Mouse (Mus musculus) liver, embryonic 15.5 days (tissue): ENCODE data around the gene Tmem189. TPM values are rescaled to one million over a fixed set of nuclear protein-coding genes. Genes with fewer than 3 reads are reported as not detected.

ENCODE experiments used
- ATAC-seq: fragments of 200-750 bp; cut with Nextera tagmentation; 2 replicates; pipeline ENCODE4 v1.8.0; 2017; ENCODE audit warnings: moderate number of reproducible peaks, mild to moderate bottlenecking, moderate library complexity; ENCODE audit not compliant: insufficient read depth
- H3K27ac ChIP-seq: fragments of 300-500 bp; sonication (generic); replicated peaks from 2 replicates; pipeline ENCODE4 v1.5.1; 2015; ENCODE audit warnings: mild to moderate bottlenecking, inconsistent platforms
- H3K27me3 ChIP-seq: fragments of 300-500 bp; sonication (generic); 2 replicates; pipeline ENCODE4 v1.6.1; 2015; ENCODE audit warnings: mild to moderate bottlenecking, inconsistent platforms
- H3K36me3 ChIP-seq: fragments of 300-500 bp; sonication (generic); replicated peaks from 2 replicates; pipeline ENCODE4 v1.6.1; 2015; ENCODE audit warnings: moderate library complexity, mild to moderate bottlenecking, inconsistent platforms
- H3K4me1 ChIP-seq: fragments of 300-500 bp; sonication (generic); replicated peaks from 2 replicates; pipeline ENCODE4 v1.6.1; 2015; ENCODE audit warnings: inconsistent platforms
- H3K4me2 ChIP-seq: fragments of 300-500 bp; sonication (generic); 2 replicates; pipeline ENCODE4 v1.6.1; 2015; ENCODE audit warnings: moderate library complexity, mild to moderate bottlenecking, inconsistent platforms
- H3K4me3 ChIP-seq: fragments of 300-500 bp; sonication (generic); replicated peaks from 2 replicates; pipeline ENCODE4 v1.5.1; 2015; ENCODE audit warnings: mild to moderate bottlenecking, inconsistent platforms
- H3K9ac ChIP-seq: fragments of 300-500 bp; sonication (generic); 2 replicates; pipeline ENCODE4 v1.6.1; 2015; ENCODE audit warnings: moderate library complexity, mild to moderate bottlenecking, inconsistent platforms
- H3K9me3 ChIP-seq: fragments of 300-500 bp; sonication (generic); replicated peaks from 2 replicates; pipeline ENCODE4 v1.6.1; 2016; ENCODE audit warnings: inconsistent platforms
- WGBS: fragments of 180-500 bp; shearing (Covaris S2); methylation state at CpG from one replicate; pipeline ENCODE4 v1.1.7; 2015; ENCODE audit warnings: mixed read lengths; ENCODE audit not compliant: insufficient replicate concordance; 5-methylcytosine and 5-hydroxymethylcytosine counted together
- polyA plus RNA-seq: library from polyadenylated mRNA; unstranded; fragments of >200 nt; fragmentation: Nextera tagmentation; extraction: Ambion mirVana; gene quantifications from 2 replicates; pipeline ENCODE4 v1.2.1, GENCODE M21; 2015

The Tmem189 gene
- polyA plus RNA-seq, result 17.4 and 18.2 TPM in 2 replicates

GRCm38 (mm10) chr2:167689501-167690218, at the start of gene Tmem189:
Gene Tmem189, minus strand, starts transcription at chr2:167689822.
- peak within 1 kb of the TSS; percentile 91 for H3K4me2 ChIP-seq
- H3K4me3 ChIP-seq, result peak within 1 kb of the TSS; percentile 71
- peak within 1 kb of the TSS; percentile 64 for H3K9ac ChIP-seq
- WGBS, result under 1% methylated on average over 99 of the region's 99 CpGs
- H3K27ac ChIP-seq, result peak within 1 kb of the TSS; percentile 83
- H3K4me1 ChIP-seq, result peaks cover 68% of the 10 kb centered on the region
- H3K27me3 ChIP-seq, result peaks cover 63% of the 10 kb centered on the region
- no peak for ATAC-seq
- H3K36me3 ChIP-seq, result peaks cover 4% of the 10 kb centered on the region; the same call in 1 of the 2 replicates
- H3K9me3 ChIP-seq, result no peaks in the 10 kb centered on the region

GRCm38 (mm10) chr2:167739030-167739429, 49.4 kb upstream of the Tmem189 start:
- Histone ChIP-seq H3K4me3 (no peak overlapping the region), H3K4me1 (peaks cover 11% of the 10 kb centered on the region), H3K9me3 (no peaks in the 10 kb centered on the region), H3K9ac (no peak overlapping the region), H3K27me3 (no peaks in the 10 kb centered on the region), H3K4me2 (no peak overlapping the region), H3K27ac (no peak overlapping the region), H3K36me3 (no peaks in the 10 kb centered on the region)
- 46% methylated on average over 6 of the region's 6 CpGs for WGBS
- no peak for ATAC-seq

GRCm38 (mm10) chr2:167734861-167735260, 45.2 kb upstream of the Tmem189 start:
- ATAC-seq, result no peak
- H3K4me2 ChIP-seq, result no peak overlapping the region
- H3K36me3 ChIP-seq, result no peaks in the 10 kb centered on the region
- no peaks in the 10 kb centered on the region for H3K9me3 ChIP-seq
- H3K27me3 ChIP-seq, result no peaks in the 10 kb centered on the region
- H3K4me3 ChIP-seq, result no peak overlapping the region
- no peak overlapping the region for H3K9ac ChIP-seq
- H3K4me1 ChIP-seq, result 0 out of 2 replicates have a peak, but pooled peaks cover 3% of the 10 kb centered on the region
- H3K27ac ChIP-seq, result no peak overlapping the region
- WGBS, result 33% methylated on average over 10 of the region's 10 CpGs

- no peak overlapping the region for H3K4me3 ChIP-seq
- peaks cover 4% of the 10 kb centered on the region; the same call in 1 of the 2 replicates for H3K27me3 ChIP-seq
- 61% methylated on average over 13 of the region's 13 CpGs for WGBS
- no peak for ATAC-seq
- no peaks in the 10 kb centered on the region for H3K9me3 ChIP-seq
- H3K27ac ChIP-seq, result no peak overlapping the region
- H3K9ac ChIP-seq, result no peak overlapping the region
- H3K4me1 ChIP-seq, result no peaks in the 10 kb centered on the region
- no peaks in the 10 kb centered on the region for H3K36me3 ChIP-seq
- H3K4me2 ChIP-seq, result no peak overlapping the region
Measured at GRCm38 (mm10) chr2:167731149-167731548, 41.5 kb upstream of the Tmem189 start.

- Histone ChIP-seq H3K36me3 (no peaks in the 10 kb centered on the region), H3K9ac (no peak overlapping the region), H3K4me2 (no peak overlapping the region), H3K27me3 (peaks cover 4% of the 10 kb centered on the region; the same call in 1 of the 2 replicates), H3K27ac (no peak overlapping the region), H3K9me3 (no peaks in the 10 kb centered on the region), H3K4me3 (no peak overlapping the region), H3K4me1 (no peaks in the 10 kb centered on the region)
- 57% methylated on average over 7 of the region's 7 CpGs for WGBS
- no peak for ATAC-seq
Measured at GRCm38 (mm10) chr2:167730036-167730435, 40.4 kb upstream of the Tmem189 start.

GRCm38 (mm10) chr2:167727161-167727560, 37.5 kb upstream of the Tmem189 start:
- H3K4me1 ChIP-seq, result no peaks in the 10 kb centered on the region; the same call in 1 of the 2 replicates
- ATAC-seq, result no peak
- WGBS, result 51% methylated on average over 13 of the region's 13 CpGs
- no peaks in the 10 kb centered on the region for H3K9me3 ChIP-seq
- H3K9ac ChIP-seq, result no peak overlapping the region
- no peaks in the 10 kb centered on the region for H3K36me3 ChIP-seq
- H3K27ac ChIP-seq, result no peak overlapping the region
- H3K4me2 ChIP-seq, result no peak overlapping the region
- H3K27me3 ChIP-seq, result peaks cover 4% of the 10 kb centered on the region; the same call in 1 of the 2 replicates
- H3K4me3 ChIP-seq, result no peak overlapping the region

- H3K4me1 ChIP-seq, result no peaks in the 10 kb centered on the region; the same call in 1 of the 2 replicates
- H3K4me2 ChIP-seq, result no peak overlapping the region
- peaks cover 4% of the 10 kb centered on the region; the same call in 1 of the 2 replicates for H3K27me3 ChIP-seq
- H3K4me3 ChIP-seq, result no peak overlapping the region
- no peaks in the 10 kb centered on the region for H3K9me3 ChIP-seq
- no peak overlapping the region for H3K27ac ChIP-seq
- WGBS, result 75% methylated on average over 10 of the region's 10 CpGs
- H3K9ac ChIP-seq, result no peak overlapping the region
- no peak for ATAC-seq
- no peaks in the 10 kb centered on the region for H3K36me3 ChIP-seq
Measured at GRCm38 (mm10) chr2:167725879-167726278, 36.3 kb upstream of the Tmem189 start.

GRCm38 (mm10) chr2:167723589-167724206, 34.1 kb upstream of the Tmem189 start:
- no peak overlapping the region for H3K4me2 ChIP-seq
- ATAC-seq, result no peak
- H3K9ac ChIP-seq, result no peak overlapping the region
- H3K36me3 ChIP-seq, result no peaks in the 10 kb centered on the region
- no peak overlapping the region for H3K4me3 ChIP-seq
- WGBS, result 41% methylated on average over 11 of the region's 11 CpGs
- peaks cover 4% of the 10 kb centered on the region; the same call in 1 of the 2 replicates for H3K27me3 ChIP-seq
- no peaks in the 10 kb centered on the region for H3K9me3 ChIP-seq
- H3K27ac ChIP-seq, result no peak overlapping the region
- no peaks in the 10 kb centered on the region; the same call in 1 of the 2 replicates for H3K4me1 ChIP-seq

GRCm38 (mm10) chr2:167722538-167722937, 32.9 kb upstream of the Tmem189 start:
- Histone ChIP-seq H3K27ac (no peak overlapping the region), H3K4me3 (no peak overlapping the region), H3K4me2 (no peak overlapping the region), H3K36me3 (no peaks in the 10 kb centered on the region), H3K27me3 (no peaks in the 10 kb centered on the region; the same call in 1 of the 2 replicates), H3K9ac (no peak overlapping the region), H3K9me3 (no peaks in the 10 kb centered on the region), H3K4me1 (no peaks in the 10 kb centered on the region; the same call in 1 of the 2 replicates)
- 61% methylated on average over 6 of the region's 6 CpGs for WGBS
- no peak for ATAC-seq

GRCm38 (mm10) chr2:167721159-167721882, 31.7 kb upstream of the Tmem189 start:
- no peak overlapping the region for H3K4me3 ChIP-seq
- no peaks in the 10 kb centered on the region for H3K9me3 ChIP-seq
- no peaks in the 10 kb centered on the region for H3K36me3 ChIP-seq
- H3K4me2 ChIP-seq, result no peak overlapping the region
- H3K4me1 ChIP-seq, result peaks cover 6% of the 10 kb centered on the region; the same call in 1 of the 2 replicates
- no peaks in the 10 kb centered on the region; the same call in 1 of the 2 replicates for H3K27me3 ChIP-seq
- no peak for ATAC-seq
- no peak overlapping the region for H3K27ac ChIP-seq
- 48% methylated on average over 11 of the region's 11 CpGs for WGBS
- H3K9ac ChIP-seq, result no peak overlapping the region

- Histone ChIP-seq H3K9ac (no peak overlapping the region), H3K27me3 (no peaks in the 10 kb centered on the region), H3K9me3 (no peaks in the 10 kb centered on the region), H3K27ac (no peak overlapping the region), H3K4me1 (peaks cover 10% of the 10 kb centered on the region; the same call in 1 of the 2 replicates), H3K4me3 (no peak overlapping the region), H3K36me3 (no peaks in the 10 kb centered on the region), H3K4me2 (no peak overlapping the region)
- WGBS, result 40% methylated on average over 4 of the region's 4 CpGs
- no peak for ATAC-seq
Measured at GRCm38 (mm10) chr2:167719520-167719919, 29.9 kb upstream of the Tmem189 start.
